Mouse (Mus musculus) adrenal gland, adult 8-10 months (tissue): ENCODE results near the gene Shisa3. TPM values are rescaled to one million over a fixed set of nuclear protein-coding genes. Genes with fewer than 3 reads are reported as not detected.

Source experiments
- DNase-seq: peaks from one replicate; pipeline ENCODE4 v3.0.0; 2022
- total RNA-seq, 4 experiments: library from RNA; stranded (reverse); gene quantifications; 2 replicates each; pipeline ENCODE4 v1.2.4; 2022

Gene Shisa3
- total RNA-seq, 4 experiments from 2014 or later: 0.52 to 2.0 (median 1.2) TPM

GRCm38 (mm10) chr5:67633831-67634268 is 26.2 kb downstream of the Shisa3 start:
- DNase-seq: no peak

- no peak for DNase-seq
Observed at GRCm38 (mm10) chr5:67634339-67634738, 26.7 kb downstream of the Shisa3 start.

- DNase-seq: no peak
Observed at GRCm38 (mm10) chr5:67640596-67641312, 33.1 kb downstream of the Shisa3 start.

GRCm38 (mm10) chr5:67641406-67642120 is 33.9 kb downstream of the Shisa3 start:
- no peak for DNase-seq

- DNase-seq: no peak
Observed at GRCm38 (mm10) chr5:67643537-67644255, 36.0 kb downstream of the Shisa3 start.

DNA sequence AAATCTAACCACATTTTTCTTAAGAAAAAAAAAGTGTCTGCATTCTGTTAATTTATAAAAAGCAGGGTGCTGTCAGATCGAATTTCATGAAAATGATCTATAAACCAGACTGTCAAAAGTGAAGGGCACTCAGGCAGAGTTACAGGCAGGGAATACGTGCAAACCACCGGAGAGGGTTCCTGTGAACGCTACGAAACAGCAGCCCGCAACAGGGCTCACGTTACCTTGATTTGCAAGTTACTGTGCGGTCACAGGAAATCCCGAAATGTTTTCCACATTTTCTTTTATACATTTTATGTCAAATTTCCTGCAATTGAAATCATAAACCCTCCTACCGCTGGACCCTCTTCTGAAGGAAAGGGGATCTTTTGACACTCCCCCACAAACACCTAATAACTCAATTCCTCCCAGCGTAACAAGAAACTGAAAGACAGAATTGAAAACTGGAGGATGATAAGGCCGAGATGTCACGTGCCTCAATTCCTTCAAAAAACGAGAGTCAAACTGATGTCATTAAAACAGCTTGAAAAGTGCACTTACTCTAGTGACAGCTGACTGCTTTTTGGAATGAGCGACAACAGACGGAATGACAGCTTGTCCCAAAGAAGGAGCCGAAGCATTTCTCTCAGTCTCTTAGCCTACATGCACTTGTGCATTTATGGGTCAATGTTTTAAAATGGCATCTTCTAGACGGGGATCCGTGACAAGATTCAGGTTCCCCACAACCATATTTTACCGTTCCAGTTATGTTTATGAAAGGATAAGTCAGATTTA is 39.3 kb downstream of the Shisa3 start:
- DNase-seq: no peak

DNA sequence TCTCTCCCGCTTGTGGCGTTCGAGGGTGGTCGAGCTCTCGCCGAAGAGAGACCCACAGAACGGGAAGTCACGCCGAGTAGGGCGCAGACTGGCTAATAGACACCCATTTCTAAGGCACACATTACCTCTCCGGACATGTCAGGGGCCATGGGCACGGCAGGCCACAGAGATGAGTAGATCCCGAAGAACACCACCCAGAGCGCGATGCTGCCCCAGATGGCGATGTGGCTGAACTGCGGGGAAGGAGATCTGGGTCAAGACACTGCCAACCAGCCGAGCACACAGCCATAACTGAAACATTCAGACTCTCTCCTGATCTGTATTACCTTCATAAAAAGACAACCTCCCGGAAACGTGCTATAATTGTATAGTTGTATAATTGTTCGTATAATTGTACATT is 39.9 kb downstream of the Shisa3 start:
- DNase-seq: no peak

GRCm38 (mm10) chr5:67649156-67649555 is 41.5 kb downstream of the Shisa3 start:
- DNase-seq: no peak

- DNase-seq: no peak
Observed at GRCm38 (mm10) chr5:67650021-67650420, 42.3 kb downstream of the Shisa3 start.

DNA sequence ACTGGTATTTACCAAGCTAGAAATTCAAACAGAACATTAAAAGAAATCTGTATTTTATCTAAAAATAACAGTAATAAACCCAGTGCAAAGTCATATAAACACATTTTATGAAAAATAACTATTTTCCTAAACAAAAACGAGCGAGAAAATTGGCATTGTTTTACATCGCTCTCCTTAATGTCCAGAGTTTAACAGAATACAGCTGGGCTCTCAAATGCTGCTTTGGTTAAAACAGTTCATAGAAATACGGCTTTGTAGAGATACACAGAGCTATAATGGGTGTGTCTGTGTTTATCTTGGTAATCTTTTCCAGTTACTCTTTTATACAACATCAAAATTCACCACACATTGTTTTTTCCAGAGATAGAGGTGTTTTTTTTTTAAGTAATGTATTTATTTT is 44.8 kb downstream of the Shisa3 start:
- DNase-seq: no peak

GRCm38 (mm10) chr5:67653543-67653942 is 45.9 kb downstream of the Shisa3 start:
- DNase-seq: no peak

DNA sequence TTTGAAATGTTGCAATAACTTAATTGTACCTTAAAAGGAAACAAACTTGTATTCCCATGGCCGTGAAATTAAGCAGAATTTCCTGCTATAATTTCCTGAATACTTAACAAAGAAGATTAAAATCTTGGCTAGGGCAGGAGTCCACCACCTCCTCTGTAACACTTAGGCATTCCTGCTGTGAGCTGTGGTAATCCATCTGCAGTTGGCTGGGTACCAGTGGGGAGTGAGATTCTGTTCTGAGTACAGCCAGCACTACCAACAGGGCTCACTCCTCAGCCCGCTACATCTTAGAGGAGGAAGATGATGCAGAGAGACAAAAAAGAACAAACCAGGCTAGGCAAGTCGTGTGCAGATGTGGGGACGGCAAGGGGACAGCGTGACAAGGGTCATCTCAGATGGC is 46.9 kb downstream of the Shisa3 start:
- DNase-seq: no peak

DNA sequence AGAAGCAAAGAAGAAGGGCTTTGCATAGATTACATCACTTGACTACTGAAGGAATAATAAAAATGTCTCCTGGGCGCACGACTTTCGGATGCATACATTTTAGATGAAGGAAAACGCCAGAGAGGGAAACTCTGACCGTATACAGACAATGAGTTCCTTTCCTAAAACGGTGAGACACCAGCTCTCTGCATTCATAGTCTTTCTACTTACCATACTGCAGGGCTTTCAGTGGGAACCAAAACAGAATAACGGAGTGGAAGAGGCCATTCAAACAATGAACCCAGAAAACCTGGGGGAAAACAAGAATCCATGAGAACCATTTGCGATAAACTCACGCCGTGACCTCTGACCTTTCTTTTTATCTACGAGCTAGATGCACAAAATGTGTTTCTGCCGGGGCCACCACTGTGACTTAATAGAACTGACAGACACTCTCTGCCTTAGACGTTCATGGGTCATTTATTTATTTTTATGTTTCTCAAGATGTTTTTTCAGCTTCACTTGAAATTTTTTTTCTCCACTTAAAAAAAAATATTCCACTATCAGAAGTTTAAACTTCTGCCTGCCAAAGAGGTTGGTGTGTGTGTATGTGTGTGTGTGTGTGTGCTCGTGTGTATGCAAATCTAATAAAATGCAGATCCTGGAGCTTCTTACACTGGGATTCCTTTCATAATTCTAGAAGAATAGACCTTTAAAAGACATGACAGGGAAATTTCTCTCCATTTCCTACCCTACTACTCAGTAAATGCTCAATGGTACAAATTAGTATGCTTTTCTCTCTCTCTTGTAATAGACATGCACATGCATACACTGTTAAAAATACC is 48.2 kb downstream of the Shisa3 start:
- DNase-seq: no peak

DNA sequence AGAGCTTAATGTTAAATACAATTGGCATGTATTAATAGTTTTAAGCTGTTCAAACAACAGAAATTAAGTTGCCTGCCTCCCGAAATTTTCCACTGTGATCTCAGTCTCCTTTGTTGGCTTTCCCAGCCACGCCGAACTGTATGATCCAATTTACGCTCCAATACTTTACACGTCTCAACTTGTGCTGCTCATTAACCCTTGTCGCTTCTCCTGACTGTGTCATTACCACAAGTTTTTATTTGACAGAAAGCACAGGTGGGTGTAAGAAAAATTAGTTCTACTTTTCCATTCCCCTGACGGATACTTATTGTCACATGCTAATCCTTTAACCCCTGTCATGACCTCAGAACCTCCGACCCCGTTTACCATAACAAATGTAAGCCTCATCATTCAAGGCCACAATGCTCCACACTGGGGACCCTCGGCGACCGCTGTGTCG is 49.2 kb downstream of the Shisa3 start:
- no peak for DNase-seq

DNA sequence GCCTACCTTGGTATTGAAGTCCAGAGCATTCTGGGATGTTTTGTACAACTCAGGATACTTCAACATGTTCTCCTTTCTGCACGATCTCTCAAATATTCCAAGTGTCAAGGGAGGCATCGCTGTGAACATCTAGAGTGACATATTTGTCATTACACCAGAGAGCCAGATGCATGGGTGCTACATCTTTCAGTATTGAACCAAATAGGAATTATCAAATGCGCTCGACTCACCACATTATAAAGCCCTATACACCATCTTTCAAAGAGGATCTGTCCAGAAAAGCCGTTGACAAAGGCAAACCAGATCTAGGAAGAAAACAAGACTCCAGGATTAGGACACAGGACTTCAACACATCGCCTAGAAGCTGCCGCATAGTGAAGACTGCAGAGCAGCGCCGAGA is 52.2 kb downstream of the Shisa3 start:
- no peak for DNase-seq

DNA sequence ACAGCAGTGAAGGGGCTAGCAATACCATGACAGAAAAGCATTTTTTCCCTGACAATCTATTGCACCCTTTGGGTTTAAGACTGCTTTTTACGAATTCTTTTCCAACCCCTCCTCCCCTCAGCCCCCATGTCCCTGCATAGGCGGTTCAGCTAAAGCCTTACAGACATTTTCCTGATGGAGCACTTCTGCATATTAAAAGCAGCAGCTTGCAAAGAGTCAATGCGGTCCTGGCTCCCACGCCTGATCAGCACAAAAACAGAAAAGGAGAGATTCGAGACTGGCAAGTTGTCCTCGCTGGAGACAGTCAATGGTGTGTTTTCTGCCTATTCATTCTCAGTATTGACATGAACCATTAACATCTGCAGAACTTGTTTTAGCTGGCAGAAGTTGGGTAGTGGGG is 55.0 kb downstream of the Shisa3 start:
- no peak for DNase-seq

GRCm38 (mm10) chr5:67669436-67669896 is 61.8 kb downstream of the Shisa3 start:
- DNase-seq: peak; percentile 26

GRCm38 (mm10) chr5:67670158-67670557 is 62.5 kb downstream of the Shisa3 start:
- DNase-seq: no peak

DNA sequence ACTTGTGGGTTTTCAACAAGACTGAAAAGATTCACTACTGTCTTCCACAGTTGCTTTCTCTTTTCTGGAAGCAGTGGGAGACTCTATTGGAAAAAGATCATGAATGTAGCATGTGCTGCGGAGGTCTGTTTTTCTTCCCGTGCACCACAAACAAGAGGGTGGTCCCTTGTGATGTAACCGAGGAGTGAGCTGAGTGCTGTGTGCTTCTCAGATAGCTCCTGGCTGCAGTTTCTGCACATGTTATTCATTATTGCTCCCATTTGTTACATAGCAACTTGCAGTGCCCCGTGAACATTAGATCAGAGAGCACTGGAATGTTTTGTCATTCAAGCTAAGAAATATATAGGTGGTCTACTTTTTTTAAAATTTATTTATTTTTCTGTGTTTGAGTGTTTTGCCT is 65.3 kb downstream of the Shisa3 start:
- no peak for DNase-seq
